21 mouse cellular contexts compared by ENCODE assay signal in the genomic region with DNA sequence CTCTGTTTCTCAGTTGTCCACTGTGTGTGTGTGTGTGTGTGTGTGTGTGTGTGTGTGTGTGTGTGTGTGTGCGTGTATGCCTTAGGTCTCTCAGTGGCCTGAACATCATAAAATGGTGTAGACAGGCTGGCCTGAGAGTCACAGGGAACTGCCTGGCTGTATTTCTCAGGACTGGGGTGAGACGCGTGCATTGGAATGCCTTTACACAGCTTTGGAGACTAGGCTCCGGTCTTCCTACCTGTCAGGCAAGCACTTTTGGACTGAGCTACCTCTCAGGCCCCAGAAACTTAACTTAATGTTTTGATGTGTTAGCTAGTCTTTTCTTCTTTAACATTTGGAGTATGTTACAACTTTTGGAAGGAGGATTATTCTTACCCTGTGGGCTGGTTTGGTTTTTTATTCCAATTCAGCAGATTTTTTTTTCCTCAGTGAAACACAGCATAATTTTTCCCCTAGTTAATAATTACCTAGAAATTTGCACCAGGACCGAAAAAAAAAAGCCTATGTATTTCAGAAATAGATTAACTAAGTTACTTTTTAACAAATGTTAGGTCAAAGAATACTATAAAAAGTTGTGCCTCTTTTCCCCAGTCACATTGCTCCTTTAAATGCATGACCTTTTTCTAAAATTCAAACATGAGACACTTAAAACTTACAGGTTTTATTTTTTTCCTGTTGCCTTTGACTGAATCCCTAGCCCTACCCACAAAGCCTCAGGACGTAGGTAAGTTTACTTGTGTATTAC. TPM values are rescaled to one million over a fixed set of nuclear protein-coding genes. Genes with fewer than 3 reads are reported as not detected.
DNase-seq lines count a peak whose midpoint lies in the region; ATAC-seq and TF ChIP-seq lines count a peak whose summit lies in the region.
"Had no signal": no experiment of that assay in that cellular context is flagged by ENCODE, and none has a peak within 500 bp of the region (broad histone marks: within the 10 kb centered on the region; RNA-seq: fewer than 3 reads in every experiment).

A gene (plus strand): TSS at position 577 of the 745 bp plus-strand sequence.

- no peak for DNase-seq in intestine, embryonic 14.5 days (ENCODE audit: low spot score)
- DNase-seq in kidney, adult 11 months, result peak; percentile 60
- peak; percentile 30 for DNase-seq in kidney, postnatal 10 days
- DNase-seq in liver, embryonic 14.5 days (ENCODE audit: low read depth in 3 of 3, low spot score in 3 of 3), result no peak
- no peak for DNase-seq in layer of hippocampus, postnatal 14 days (ENCODE audit: low spot score in 2 of 2)
- DNase-seq in natural killer cell, adult 2 months (ENCODE audit: low spot score in 2 of 2), result no peak
- no peak for DNase-seq in frontal cortex, postnatal 25 days (ENCODE audit: low spot score in 2 of 2)
- no peak for DNase-seq in left cerebral cortex, adult 2 months (ENCODE audit: extremely low spot score in 1 of 2, low spot score in 2 of 2)
- DNase-seq: cerebellum, postnatal 10 days; heart, adult 2 months; lung, postnatal 36 days; right cerebral cortex, postnatal 25 days; thymus, adult 18-20 months had no signal

- H3K27me3 ChIP-seq in intestine, embryonic 14.5 days (replicated peaks; ENCODE audit: control insufficient read depth, insufficient read depth, low read length), result no peaks in the 10 kb centered on the region
- no peaks in the 10 kb centered on the region for H3K27me3 ChIP-seq in liver, embryonic 14.5 days (ENCODE audit: control insufficient read depth, insufficient read depth, low read length)
- H3K27me3 ChIP-seq: hindbrain, embryonic 15.5 days had no signal

- intact Hi-C loops in left cerebral cortex, adult 2 months (cut with DNase I), result no loop called here

- peak within 1 kb of the TSS; percentile 20 for H3K4me2 ChIP-seq in intestine, embryonic 14.5 days (ENCODE audit: low read length)
- peak within 1 kb of the TSS; percentile 31 for H3K4me2 ChIP-seq in liver, embryonic 14.5 days (ENCODE audit: low read depth)
- H3K4me2 ChIP-seq: hindbrain, embryonic 15.5 days; midbrain, embryonic 11.5 days had no signal

- H3K27ac ChIP-seq in intestine, embryonic 14.5 days (ENCODE audit: low read depth), result no peak within 1 kb of the TSS; the same call in 1 of the 2 replicates
- no peak within 1 kb of the TSS for H3K27ac ChIP-seq in liver, embryonic 14.5 days
- no peak within 1 kb of the TSS for H3K27ac ChIP-seq in left cerebral cortex, adult 2 months
- H3K27ac ChIP-seq: heart, adult 2 months; hindbrain, embryonic 15.5 days had no signal

- no peaks in the 10 kb centered on the region for H3K4me1 ChIP-seq in intestine, embryonic 14.5 days (replicated peaks; ENCODE audit: control insufficient read depth, insufficient read depth, low read length)
- 0 out of 4 replicates have a peak, but pooled peaks cover 0 to 1% of the 10 kb centered on the region in 2 experiments for H3K4me1 ChIP-seq in liver, embryonic 14.5 days (replicated peaks; ENCODE audit: control insufficient read depth in 2 of 2, insufficient read depth in 2 of 2, low read length in 1 of 2)
- H3K4me1 ChIP-seq: hindbrain, embryonic 15.5 days had no signal

- 66% methylated on average over 6 of the region's 6 CpGs for WGBS in intestine, embryonic 14.5 days
- WGBS in liver, embryonic 14.5 days (ENCODE audit: insufficient replicate concordance), result 60% methylated on average over 6 of the region's 6 CpGs

- TF ChIP-seq EP300 in liver, embryonic 14.5 days (IDR thresholded peaks at IDR 0.05; ENCODE audit: low read depth), result no peak

- ATAC-seq in intestine, embryonic 14.5 days (replicated peaks; ENCODE audit: low FRiP score, low TSS enrichment, low read depth), result peak; percentile 34; the same call in 1 of the 2 replicates
- no peak for ATAC-seq in liver, embryonic 14.5 days (ENCODE audit: insufficient read depth)
- ATAC-seq: forebrain, embryonic 14.5 days had no signal

- H3K9me3 ChIP-seq in intestine, embryonic 14.5 days (ENCODE audit: control insufficient read depth, low read length), result no peaks in the 10 kb centered on the region
- H3K9me3 ChIP-seq in liver, embryonic 14.5 days (ENCODE audit: control insufficient read depth, low read length), result no peaks in the 10 kb centered on the region
- H3K9me3 ChIP-seq: G1E; hindbrain, embryonic 15.5 days had no signal

- H3K9ac ChIP-seq in intestine, embryonic 14.5 days (ENCODE audit: low read length), result no peak within 1 kb of the TSS
- no peak within 1 kb of the TSS for H3K9ac ChIP-seq in liver, embryonic 14.5 days (replicated peaks)
- H3K9ac ChIP-seq: hindbrain, embryonic 15.5 days had no signal

- H3K36me3 ChIP-seq in intestine, embryonic 14.5 days (ENCODE audit: control insufficient read depth, insufficient read depth, low read length), result no peaks in the 10 kb centered on the region
- no peaks in the 10 kb centered on the region for H3K36me3 ChIP-seq in liver, embryonic 14.5 days (replicated peaks; ENCODE audit: control insufficient read depth, insufficient read depth, low read depth)
- H3K36me3 ChIP-seq: G1E; hindbrain, embryonic 15.5 days had no signal

- H3K4me3 ChIP-seq in intestine, embryonic 14.5 days (ENCODE audit: low read depth, low read length), result peak within 1 kb of the TSS; percentile 10
- H3K4me3 ChIP-seq in liver, embryonic 14.5 days (ENCODE audit: insufficient read depth in 1 of 2, low read depth in 2 of 2, low read length in 2 of 2), result peak within 1 kb of the TSS in 1 of 2 experiments; percentile 4; a peak in 1 of 4 replicates
- H3K4me3 ChIP-seq in left cerebral cortex, adult 2 months, result no peak within 1 kb of the TSS
- H3K4me3 ChIP-seq: heart, adult 2 months; hindbrain, embryonic 15.5 days; myocyte had no signal

- no peak for TF ChIP-seq CTCF in liver, embryonic 14.5 days (IDR thresholded peaks at IDR 0.05; ENCODE audit: low read depth)
- no peak for TF ChIP-seq CTCF in left cerebral cortex, adult 2 months (IDR thresholded peaks at IDR 0.05)

RNA-seq across cellular contexts. Expression of the gene that starts here (rescaled TPM):
- 8.9 and 9.3 TPM in 2 replicates for polyA plus RNA-seq in intestine, embryonic 14.5 days (2014; fragmentation: Nextera tagmentation; extraction: Ambion mirVana)
- polyA plus RNA-seq in liver, embryonic 14.5 days (2012; rRNA removed), result 8.9 and 11.1 TPM in 2 replicates
- polyA plus RNA-seq in liver, embryonic 14.5 days (2014; fragmentation: Nextera tagmentation; extraction: Ambion mirVana), result 16.8 and 19.0 TPM in 2 replicates
- not detected for total RNA-seq in layer of hippocampus, postnatal 14 days (2021)
- total RNA-seq in left cerebral cortex, adult 2 months (2021), result not detected
- total RNA-seq: G1E; heart, adult 2 months; left cerebral cortex, postnatal 10 days had no signal
- polyA plus RNA-seq: forebrain, embryonic 14.5 days; G1E; heart, adult 2 months; heart, postnatal 0 days; hindbrain, embryonic 15.5 days; limb, embryonic 14.5 days; midbrain, embryonic 11.5 days; myocyte had no signal

Comparison
In these comparisons a context has a peak if more than half of its experiments do, and no peak if none do; other contexts are left out.
1. DNase-seq: peak in kidney, adult 11 months (single experiment) and kidney, postnatal 10 days (single experiment); none in intestine, embryonic 14.5 days (single experiment), liver, embryonic 14.5 days (0 of 3), layer of hippocampus, postnatal 14 days (0 of 2), natural killer cell, adult 2 months (0 of 2), frontal cortex, postnatal 25 days (0 of 2) and left cerebral cortex, adult 2 months (0 of 2).